Mouse (Mus musculus) forebrain, embryonic 12.5 days (tissue): ENCODE results near the gene Cidec. TPM values are rescaled to one million over a fixed set of nuclear protein-coding genes. Genes with fewer than 3 reads are reported as not detected.

Experiments
- ATAC-seq: fragments of 200-750 bp; cut with Nextera tagmentation; 2 replicates; pipeline ENCODE4 v1.8.0; 2017; ENCODE audit warnings: moderate TSS enrichment; ENCODE audit not compliant: low FRiP score
- H3K27ac ChIP-seq: fragments of 300-500 bp; sonication (generic); 2 replicates; pipeline ENCODE4 v1.5.1; 2016; ENCODE audit warnings: mild to moderate bottlenecking
- H3K27me3 ChIP-seq: fragments of 300-500 bp; sonication (generic); 2 replicates; pipeline ENCODE4 v1.6.1; 2016; ENCODE audit warnings: mild to moderate bottlenecking
- H3K36me3 ChIP-seq: fragments of 300-500 bp; sonication (generic); replicated peaks from 2 replicates; pipeline ENCODE4 v1.6.1; 2016; ENCODE audit warnings: mild to moderate bottlenecking
- H3K4me1 ChIP-seq: fragments of 300-500 bp; sonication (generic); 2 replicates; pipeline ENCODE4 v1.6.1; 2016
- H3K4me2 ChIP-seq: fragments of 300-500 bp; sonication (generic); 2 replicates; pipeline ENCODE4 v1.6.1; 2016; ENCODE audit warnings: mild to moderate bottlenecking, moderate library complexity
- H3K4me3 ChIP-seq: fragments of 300-500 bp; sonication (generic); replicated peaks from 2 replicates; pipeline ENCODE4 v1.5.1; 2016; ENCODE audit warnings: mild to moderate bottlenecking
- H3K9ac ChIP-seq: fragments of 300-500 bp; sonication (generic); 2 replicates; pipeline ENCODE4 v1.6.1; 2016; ENCODE audit warnings: mild to moderate bottlenecking
- H3K9me3 ChIP-seq: fragments of 300-500 bp; sonication (generic); 2 replicates; pipeline ENCODE4 v1.6.1; 2016
- WGBS: fragments of 180-500 bp; shearing (Covaris S2); methylation state at CpG from one replicate; pipeline ENCODE4 v1.1.7; 2016; 5-methylcytosine and 5-hydroxymethylcytosine counted together
- polyA plus RNA-seq: library from polyadenylated mRNA; unstranded; fragments of >200 nt; fragmentation: Nextera tagmentation; extraction: Ambion mirVana; gene quantifications from 2 replicates; pipeline ENCODE4 v1.2.1, GENCODE M21; 2016

Gene Cidec
- polyA plus RNA-seq, 1 experiment from 2014 or later = not detected

DNA sequence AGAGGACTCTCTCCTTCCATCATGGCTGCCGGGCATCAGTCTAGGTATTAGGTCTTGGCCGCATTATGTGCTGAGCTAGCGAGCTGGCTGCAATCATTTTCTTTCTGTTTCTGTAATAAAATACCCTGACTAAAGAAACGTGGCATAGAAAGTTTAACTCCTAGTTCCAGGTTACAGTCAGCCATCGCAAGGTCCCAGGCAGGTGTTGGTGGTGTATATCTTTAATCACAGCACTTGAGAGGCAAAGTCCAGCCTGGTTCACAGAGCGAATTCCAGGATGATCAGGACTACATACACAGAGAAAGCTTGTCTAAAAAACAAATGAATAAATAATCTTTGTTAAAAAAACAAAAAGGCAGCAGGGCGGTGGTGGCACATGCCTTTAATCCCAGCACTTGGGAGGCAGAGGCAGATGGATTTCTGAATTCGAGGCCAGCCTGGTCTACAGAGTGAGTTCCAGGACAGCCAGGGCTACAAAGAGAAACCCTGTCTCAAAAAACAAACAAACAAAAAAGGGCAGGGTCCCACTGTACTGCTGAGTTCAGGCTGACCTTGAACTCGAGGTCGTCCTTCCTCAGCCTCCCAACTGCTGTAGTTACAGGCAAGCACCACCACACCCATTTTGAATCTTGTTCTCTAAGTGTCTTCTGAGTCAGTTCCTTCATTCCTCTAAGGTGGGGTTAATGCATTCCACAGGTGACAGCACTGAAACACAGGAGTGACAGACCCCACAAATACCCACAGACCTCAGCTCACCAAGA is 39.1 kb downstream of the Cidec start:
- Histone ChIP-seq H3K4me1 (peaks cover 16% of the 10 kb centered on the region), H3K27me3 (no peaks in the 10 kb centered on the region), H3K36me3 (peaks cover 13% of the 10 kb centered on the region), H3K9ac (no peak overlapping the region), H3K4me3 (no peak overlapping the region), H3K9me3 (no peaks in the 10 kb centered on the region), H3K27ac (no peak overlapping the region), H3K4me2 (no peak overlapping the region)
- 82% methylated on average over 10 of the region's 10 CpGs for WGBS
- no peak for ATAC-seq

- Histone ChIP-seq H3K36me3 (peaks cover 13% of the 10 kb centered on the region), H3K9ac (no peak overlapping the region), H3K4me3 (no peak overlapping the region), H3K4me1 (peaks cover 17% of the 10 kb centered on the region), H3K9me3 (no peaks in the 10 kb centered on the region), H3K27ac (no peak overlapping the region), H3K27me3 (no peaks in the 10 kb centered on the region), H3K4me2 (no peak overlapping the region)
- 90% methylated on average over 6 of the region's 6 CpGs for WGBS
- no peak for ATAC-seq
These were observed 40.1 kb downstream of the Cidec start for GRCm38 (mm10) chr6:113395501-113395900.

DNA sequence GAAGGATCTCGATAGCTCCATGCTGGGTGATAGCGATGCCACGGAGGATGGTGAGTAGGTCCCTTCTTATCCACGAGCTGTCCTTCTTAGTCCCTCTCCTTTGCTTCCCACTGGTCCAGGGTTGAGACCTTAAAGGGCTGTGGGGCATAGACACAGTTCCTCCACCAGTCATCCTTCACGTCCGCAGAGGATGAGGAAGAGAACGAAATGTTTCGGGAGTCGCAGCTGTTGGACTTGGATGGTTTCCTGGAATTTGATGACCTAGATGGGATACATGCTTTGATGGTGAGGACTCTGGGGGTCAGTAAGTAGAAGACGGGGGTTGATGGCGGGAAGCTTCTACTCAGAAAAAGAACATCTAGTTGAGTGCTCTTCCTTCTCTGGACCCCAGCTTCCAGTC is 40.7 kb downstream of the Cidec start:
- H3K4me1 ChIP-seq = peaks cover 17% of the 10 kb centered on the region
- no peaks in the 10 kb centered on the region for H3K27me3 ChIP-seq
- no peak overlapping the region for H3K9ac ChIP-seq
- no peak overlapping the region for H3K4me2 ChIP-seq
- no peak overlapping the region for H3K27ac ChIP-seq
- H3K9me3 ChIP-seq = no peaks in the 10 kb centered on the region
- peaks cover 18% of the 10 kb centered on the region for H3K36me3 ChIP-seq
- H3K4me3 ChIP-seq = no peak overlapping the region
- 94% methylated on average over 11 of the region's 11 CpGs for WGBS
- ATAC-seq = no peak

- Histone ChIP-seq H3K27ac (no peak overlapping the region), H3K27me3 (no peaks in the 10 kb centered on the region), H3K36me3 (peaks cover 27% of the 10 kb centered on the region), H3K4me3 (no peak overlapping the region), H3K9me3 (no peaks in the 10 kb centered on the region), H3K9ac (no peak overlapping the region), H3K4me2 (no peak overlapping the region), H3K4me1 (peaks cover 17% of the 10 kb centered on the region)
- no peak for ATAC-seq
- 93% methylated on average over 6 of the region's 6 CpGs for WGBS
These were observed 41.6 kb downstream of the Cidec start for GRCm38 (mm10) chr6:113393951-113394350.

DNA sequence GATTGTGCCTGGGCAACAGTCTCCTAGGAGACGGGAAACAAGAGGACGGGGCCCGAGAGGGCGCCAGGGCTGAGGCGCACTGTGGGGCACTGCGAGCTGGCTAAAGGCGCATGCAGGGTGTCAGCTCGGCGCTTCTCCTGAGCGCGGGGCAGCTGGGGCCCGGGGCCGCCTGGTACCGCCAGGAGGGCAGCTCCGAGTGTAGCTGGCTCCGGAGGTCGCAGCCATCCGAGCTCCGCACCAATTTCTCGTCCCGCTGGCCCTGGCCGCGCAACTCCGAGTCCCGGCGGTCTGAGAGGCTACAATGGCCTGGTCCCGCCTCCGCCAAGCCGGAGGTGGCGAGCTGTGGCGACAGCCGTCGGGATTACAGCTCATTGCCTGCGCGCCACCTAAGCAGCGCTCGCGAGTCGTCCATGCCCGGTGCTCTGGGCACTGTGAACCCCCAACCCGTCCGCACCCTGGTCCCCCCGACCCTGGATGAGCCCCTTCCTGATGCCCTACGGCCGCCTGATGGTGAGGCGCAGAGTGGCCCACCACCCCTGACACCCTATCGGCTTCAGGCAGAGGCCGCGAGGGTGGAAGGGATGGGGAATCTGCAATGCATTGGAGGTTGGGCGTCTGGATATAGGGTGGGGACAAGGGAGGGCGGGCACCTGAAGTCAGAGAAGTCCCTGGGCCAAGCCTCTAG is 43.0 kb downstream of the Cidec start:
- WGBS = 0% methylated on average over 51 of the region's 51 CpGs
- Histone ChIP-seq H3K4me1 (peaks cover 17% of the 10 kb centered on the region), H3K36me3 (peaks cover 41% of the 10 kb centered on the region), H3K9me3 (no peaks in the 10 kb centered on the region), H3K27ac (peak overlapping the region; percentile 87), H3K9ac (peak overlapping the region; percentile 72), H3K4me3 (peak overlapping the region; percentile 53), H3K27me3 (no peaks in the 10 kb centered on the region), H3K4me2 (peak overlapping the region; percentile 87)
- ATAC-seq = peak; percentile 88

DNA sequence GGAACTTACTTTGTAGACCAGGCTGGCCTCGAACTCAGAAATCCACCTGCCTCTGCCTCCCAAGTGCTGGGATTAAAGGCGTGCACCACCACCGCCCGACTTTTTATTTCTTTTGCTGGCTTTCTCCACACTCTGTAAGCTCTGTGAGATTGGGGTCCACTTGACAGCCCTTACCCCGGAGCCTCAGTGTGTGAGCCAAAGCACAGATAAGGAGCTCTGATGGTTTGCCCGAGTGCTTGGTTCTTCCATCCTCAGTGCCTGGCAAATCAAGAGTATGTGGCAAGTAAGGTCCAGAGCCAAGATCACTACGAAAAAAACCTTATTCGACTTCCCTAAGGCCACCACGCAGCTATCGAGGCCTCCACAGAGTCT is 43.6 kb downstream of the Cidec start:
- H3K4me2 ChIP-seq = peak overlapping the region; percentile 87
- H3K4me1 ChIP-seq = peaks cover 17% of the 10 kb centered on the region
- peaks cover 46% of the 10 kb centered on the region for H3K36me3 ChIP-seq
- H3K9me3 ChIP-seq = no peaks in the 10 kb centered on the region
- H3K9ac ChIP-seq = peak overlapping the region; percentile 72
- ATAC-seq = peak; percentile 14; the same call in 1 of the 2 replicates
- H3K4me3 ChIP-seq = peak overlapping the region; percentile 53
- peak overlapping the region; percentile 87 for H3K27ac ChIP-seq
- WGBS = 21% methylated on average over 10 of the region's 10 CpGs
- H3K27me3 ChIP-seq = no peaks in the 10 kb centered on the region

DNA sequence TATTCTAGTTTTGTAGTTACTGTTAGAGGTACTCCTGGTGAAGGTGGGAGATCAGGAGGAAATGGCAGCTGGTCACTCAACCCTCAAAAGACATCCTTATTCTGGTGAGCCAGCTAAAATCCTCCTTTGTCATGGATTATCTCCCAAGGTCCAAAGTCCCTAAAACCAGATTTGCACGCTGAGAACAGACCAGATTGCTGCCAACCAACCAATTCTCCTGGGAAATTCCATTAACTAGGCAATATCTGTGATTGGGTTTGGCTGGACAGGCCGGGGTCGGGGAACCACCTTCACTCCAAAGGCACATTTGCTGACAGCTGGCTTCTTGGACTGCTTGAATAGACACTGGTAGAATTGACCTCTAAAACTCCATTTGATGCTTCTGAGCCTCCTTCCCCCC is 44.8 kb downstream of the Cidec start:
- no peak for ATAC-seq
- no peak overlapping the region for H3K9ac ChIP-seq
- H3K36me3 ChIP-seq = peaks cover 56% of the 10 kb centered on the region
- no peaks in the 10 kb centered on the region for H3K27me3 ChIP-seq
- H3K9me3 ChIP-seq = no peaks in the 10 kb centered on the region
- no peak overlapping the region for H3K4me3 ChIP-seq
- peaks cover 17% of the 10 kb centered on the region for H3K4me1 ChIP-seq
- H3K4me2 ChIP-seq = no peak overlapping the region
- no peak overlapping the region for H3K27ac ChIP-seq
- WGBS = 96% methylated on average over 3 of the region's 3 CpGs

DNA sequence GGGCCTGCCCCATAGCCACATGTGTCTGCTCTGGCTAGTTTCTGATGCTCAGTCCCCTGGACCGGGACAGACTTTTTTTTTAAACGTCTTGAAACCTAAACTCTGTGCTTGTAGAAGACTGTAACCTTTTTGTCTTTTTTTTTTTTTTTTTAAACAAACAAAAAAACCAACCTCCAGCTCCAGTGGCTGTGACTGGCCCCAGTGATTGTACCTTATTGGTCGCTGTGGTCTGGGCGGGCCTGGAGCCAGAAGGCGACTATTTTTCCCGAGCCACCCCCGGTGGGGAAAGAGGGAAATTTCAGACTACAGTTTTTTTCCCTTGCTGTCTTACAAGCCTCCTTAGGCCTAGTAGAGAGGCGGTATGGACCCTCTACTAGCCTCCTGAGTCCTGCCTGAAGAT is 46.6 kb downstream of the Cidec start, which contains the start of gene Ttll3:
Ttll3 (plus strand) TSS at position 301 of the 400 bp plus-strand sequence.
- WGBS = 76% methylated on average over 8 of the region's 8 CpGs
- Histone ChIP-seq H3K9ac (no peak within 1 kb of the TSS), H3K4me2 (no peak within 1 kb of the TSS), H3K27ac (no peak within 1 kb of the TSS), H3K4me1 (peaks cover 17% of the 10 kb centered on the region), H3K36me3 (peaks cover 62% of the 10 kb centered on the region), H3K9me3 (no peaks in the 10 kb centered on the region), H3K4me3 (no peak within 1 kb of the TSS), H3K27me3 (no peaks in the 10 kb centered on the region)
- no peak for ATAC-seq

GRCm38 (mm10) chr6:113386025-113386424 is 49.5 kb downstream of the Cidec start:
- H3K9ac ChIP-seq = no peak overlapping the region
- no peak for ATAC-seq
- no peak overlapping the region for H3K27ac ChIP-seq
- H3K4me2 ChIP-seq = no peak overlapping the region
- no peaks in the 10 kb centered on the region for H3K9me3 ChIP-seq
- H3K27me3 ChIP-seq = no peaks in the 10 kb centered on the region
- peaks cover 89% of the 10 kb centered on the region for H3K36me3 ChIP-seq
- H3K4me3 ChIP-seq = no peak overlapping the region
- 89% methylated on average over 3 of the region's 3 CpGs for WGBS
- no peaks in the 10 kb centered on the region for H3K4me1 ChIP-seq

- WGBS = 94% methylated on average over 11 of the region's 11 CpGs
- ATAC-seq = no peak
- H3K27me3 ChIP-seq = no peaks in the 10 kb centered on the region
These were observed 50.3 kb downstream of the Cidec start for GRCm38 (mm10) chr6:113385160-113385714.

DNA sequence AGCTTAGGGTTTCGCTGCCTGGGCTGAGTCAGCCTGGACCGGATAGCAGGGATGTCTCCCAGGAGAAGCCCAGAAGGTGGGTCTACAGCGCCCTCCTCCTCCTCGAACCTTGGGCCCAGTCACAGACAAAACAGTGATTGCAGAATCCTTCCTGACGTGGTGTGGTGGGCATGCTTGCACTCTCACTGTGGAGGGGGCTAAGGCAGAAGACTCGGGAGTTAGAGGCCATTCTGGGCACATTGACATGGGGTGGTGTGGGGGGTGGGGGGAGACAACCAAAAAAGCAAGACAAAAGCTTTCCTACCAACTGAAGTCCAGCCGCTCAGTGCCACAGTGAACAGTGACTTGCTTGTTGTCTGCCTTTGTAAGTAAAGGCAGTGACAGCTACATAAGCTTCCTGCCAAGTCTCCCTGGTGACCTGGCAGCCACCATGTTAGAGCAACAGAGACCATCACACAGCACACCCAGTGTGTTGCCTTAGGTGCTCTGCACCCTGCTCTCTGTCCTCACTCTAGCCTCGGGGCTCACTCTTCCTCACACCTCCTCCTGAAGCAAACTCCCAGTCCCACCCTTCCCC is 51.1 kb downstream of the Cidec start:
- WGBS = 86% methylated on average over 8 of the region's 8 CpGs
- Histone ChIP-seq H3K9ac (no peak overlapping the region), H3K27ac (no peak overlapping the region), H3K27me3 (no peaks in the 10 kb centered on the region), H3K4me3 (no peak overlapping the region), H3K4me2 (no peak overlapping the region), H3K36me3 (peaks cover 88% of the 10 kb centered on the region), H3K9me3 (no peaks in the 10 kb centered on the region), H3K4me1 (peaks cover under 1% of the 10 kb centered on the region)
- no peak for ATAC-seq

More at GRCm38 (mm10) chr6:113385160-113385714, 50.3 kb downstream of the Cidec start:
- no peaks in the 10 kb centered on the region for H3K4me1 ChIP-seq
- H3K36me3 ChIP-seq = peaks cover 96% of the 10 kb centered on the region
- H3K4me3 ChIP-seq = no peak overlapping the region
- no peak overlapping the region for H3K9ac ChIP-seq
- H3K27ac ChIP-seq = no peak overlapping the region
- no peak overlapping the region for H3K4me2 ChIP-seq
- H3K9me3 ChIP-seq = no peaks in the 10 kb centered on the region

DNA sequence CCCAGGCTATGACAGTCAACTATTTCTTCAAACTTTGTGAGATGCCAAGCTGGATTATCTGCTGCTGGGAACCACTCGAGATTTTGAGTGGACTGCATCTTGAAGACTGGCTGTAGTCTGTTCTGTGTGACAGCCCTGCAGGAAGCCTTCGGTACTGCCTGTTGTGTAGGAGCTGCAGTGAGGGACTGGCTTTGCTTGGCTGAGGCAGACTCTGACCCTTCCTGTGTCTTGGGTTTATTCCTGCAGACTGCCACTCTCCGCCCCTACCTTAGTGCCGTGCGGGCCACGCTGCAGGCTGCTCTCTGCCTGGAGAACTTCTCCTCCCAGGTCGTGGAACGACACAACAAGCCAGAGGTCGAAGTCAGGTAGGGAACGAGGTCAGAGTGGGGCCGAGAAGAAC is 55.1 kb downstream of the Cidec start:
- no peak overlapping the region for H3K4me2 ChIP-seq
- no peak overlapping the region for H3K4me3 ChIP-seq
- ATAC-seq = no peak
- H3K36me3 ChIP-seq = peaks cover 56% of the 10 kb centered on the region
- no peak overlapping the region for H3K27ac ChIP-seq
- peaks cover 19% of the 10 kb centered on the region for H3K4me1 ChIP-seq
- WGBS = 95% methylated on average over 11 of the region's 11 CpGs
- H3K9ac ChIP-seq = no peak overlapping the region
- H3K9me3 ChIP-seq = no peaks in the 10 kb centered on the region
- no peaks in the 10 kb centered on the region for H3K27me3 ChIP-seq
